ENCODE assay signal across 21 mouse cellular contexts in genomic region chr8:120881634-120882033, GRCm38 (mm10).
DNase-seq lines count a peak whose midpoint lies in the region; ATAC-seq and TF ChIP-seq lines count a peak whose summit lies in the region.
"Had no signal": no experiment of that assay in that cellular context is flagged by ENCODE, and none has a peak within 500 bp of the region (broad histone marks: within the 10 kb centered on the region; RNA-seq: fewer than 3 reads in every experiment).

No protein-coding gene starts in this region.

- peak overlapping the region; percentile 23 for H3K4me3 ChIP-seq in lung, embryonic 14.5 days (ENCODE audit: low read depth, low read length)
- no peak overlapping the region for H3K4me3 ChIP-seq in intestine, embryonic 14.5 days (ENCODE audit: low read depth, low read length)
- H3K4me3 ChIP-seq in stomach, embryonic 14.5 days (ENCODE audit: low read depth, low read length) = no peak overlapping the region
- H3K4me3 ChIP-seq: erythroblast, embryonic 14.5 days; forebrain, embryonic 10.5 days; gastrocnemius, adult 2 months; heart, embryonic 12.5 days; hindbrain, embryonic 10.5 days had no signal

- no peak for TF ChIP-seq CTCF in lung, embryonic 14.5 days (IDR thresholded peaks at IDR 0.05; ENCODE audit: low read depth)
- TF ChIP-seq CTCF in brain, embryonic 14.5 days (IDR thresholded peaks at IDR 0.05; ENCODE audit: borderline replicate concordance, extremely low read depth, insufficient read depth, insufficient read length) = 0 out of 2 replicates have a peak, but pooled peaks have one; percentile 3

- H3K9ac ChIP-seq in lung, embryonic 14.5 days = peak overlapping the region; percentile 27
- H3K9ac ChIP-seq in intestine, embryonic 14.5 days (ENCODE audit: low read length) = no peak overlapping the region
- 0 out of 2 replicates have a peak overlapping the region, but pooled peaks have one; percentile 19 for H3K9ac ChIP-seq in stomach, embryonic 14.5 days (replicated peaks; ENCODE audit: low read depth, low read length)
- H3K9ac ChIP-seq: heart, embryonic 12.5 days; hindbrain, embryonic 14.5 days had no signal

- ATAC-seq in lung, embryonic 14.5 days (ENCODE audit: insufficient read depth) = no peak
- ATAC-seq in intestine, embryonic 14.5 days (replicated peaks; ENCODE audit: low FRiP score, low TSS enrichment, low read depth) = peak; percentile 52; the same call in 1 of the 2 replicates
- no peak for ATAC-seq in stomach, embryonic 14.5 days (ENCODE audit: insufficient number of reproducible peaks, insufficient read depth, low FRiP score, low read depth)
- ATAC-seq in erythroblast, adult 5-6 weeks (replicated peaks; ENCODE audit: low FRiP score, poor library complexity, severe bottlenecking) = no peak
- ATAC-seq: forebrain, embryonic 14.5 days had no signal

- H3K27me3 ChIP-seq in lung, embryonic 14.5 days (ENCODE audit: insufficient read depth, low read length) = peaks cover 47% of the 10 kb centered on the region
- H3K27me3 ChIP-seq in intestine, embryonic 14.5 days (replicated peaks; ENCODE audit: control insufficient read depth, insufficient read depth, low read length) = peaks cover 32% of the 10 kb centered on the region
- peaks cover 3% of the 10 kb centered on the region; the same call in 1 of the 2 replicates for H3K27me3 ChIP-seq in stomach, embryonic 14.5 days (ENCODE audit: control insufficient read depth, insufficient read depth, low read length)

- TF ChIP-seq POLR2A in brain, embryonic 14.5 days (IDR thresholded peaks at IDR 0.05; ENCODE audit: borderline replicate concordance, extremely low read depth, insufficient read depth, insufficient read length, poor library complexity, severe bottlenecking) = no peak

- no peak for DNase-seq in lung, embryonic 14.5 days
- DNase-seq in lung, postnatal 4 days = no peak
- DNase-seq in brain, embryonic 14.5 days (ENCODE audit: low read depth) = no peak
- DNase-seq in intestine, embryonic 14.5 days (ENCODE audit: low spot score) = no peak
- DNase-seq in adrenal gland, postnatal 4 days (ENCODE audit: low spot score in 2 of 2) = no peak
- no peak for DNase-seq in B cell, adult 2 months
- DNase-seq: adrenal gland, adult 8-10 months; adrenal gland, postnatal 36 days; cerebellum, adult 11-12 months; cerebellum, adult 9-10 months; cerebellum, postnatal 25 days; gastrocnemius, adult 2 months; gastrocnemius, postnatal 25 days had no signal

- no peaks in the 10 kb centered on the region for H3K9me3 ChIP-seq in lung, embryonic 14.5 days (ENCODE audit: low read depth, low read length)
- no peaks in the 10 kb centered on the region for H3K9me3 ChIP-seq in intestine, embryonic 14.5 days (ENCODE audit: control insufficient read depth, low read length)
- H3K9me3 ChIP-seq in stomach, embryonic 14.5 days (ENCODE audit: control insufficient read depth, low read depth, low read length) = no peaks in the 10 kb centered on the region
- H3K9me3 ChIP-seq: forebrain, embryonic 10.5 days; heart, embryonic 12.5 days; hindbrain, embryonic 10.5 days had no signal

- peak overlapping the region; percentile 47 for H3K4me2 ChIP-seq in lung, embryonic 14.5 days
- peak overlapping the region; percentile 53; the same call in 1 of the 2 replicates for H3K4me2 ChIP-seq in intestine, embryonic 14.5 days (ENCODE audit: low read length)
- H3K4me2 ChIP-seq in stomach, embryonic 14.5 days (replicated peaks; ENCODE audit: low read depth, low read length) = peak overlapping the region; percentile 22
- H3K4me2 ChIP-seq: heart, embryonic 12.5 days; hindbrain, embryonic 14.5 days had no signal

- H3K27ac ChIP-seq in lung, embryonic 14.5 days (ENCODE audit: low read depth) = peak overlapping the region; percentile 58; the same call in 1 of the 2 replicates
- H3K27ac ChIP-seq in intestine, embryonic 14.5 days (ENCODE audit: low read depth) = peak overlapping the region; percentile 96
- H3K27ac ChIP-seq in stomach, embryonic 14.5 days (ENCODE audit: low read length) = peak overlapping the region; percentile 97
- H3K27ac ChIP-seq: forebrain, embryonic 10.5 days; gastrocnemius, adult 2 months; hindbrain, embryonic 10.5 days; hindbrain, embryonic 14.5 days had no signal

- no peaks in the 10 kb centered on the region for H3K36me3 ChIP-seq in lung, embryonic 14.5 days (ENCODE audit: insufficient read depth)
- H3K36me3 ChIP-seq in intestine, embryonic 14.5 days (ENCODE audit: control insufficient read depth, insufficient read depth, low read length) = no peaks in the 10 kb centered on the region
- no peaks in the 10 kb centered on the region for H3K36me3 ChIP-seq in stomach, embryonic 14.5 days (ENCODE audit: control insufficient read depth, insufficient read depth, low read length)
- H3K36me3 ChIP-seq: forebrain, embryonic 10.5 days; heart, embryonic 12.5 days; hindbrain, embryonic 10.5 days had no signal

- WGBS in lung, embryonic 14.5 days = 51% methylated on average over 10 of the region's 10 CpGs
- 58% methylated on average over 10 of the region's 10 CpGs for WGBS in intestine, embryonic 14.5 days
- WGBS in stomach, embryonic 14.5 days = 49% methylated on average over 10 of the region's 10 CpGs

- peaks cover 7% of the 10 kb centered on the region; the same call in 1 of the 2 replicates for H3K4me1 ChIP-seq in lung, embryonic 14.5 days (ENCODE audit: insufficient read depth)
- peaks cover 22% of the 10 kb centered on the region for H3K4me1 ChIP-seq in intestine, embryonic 14.5 days (replicated peaks; ENCODE audit: control insufficient read depth, insufficient read depth, low read length)
- peaks cover 24% of the 10 kb centered on the region for H3K4me1 ChIP-seq in stomach, embryonic 14.5 days (ENCODE audit: control insufficient read depth, insufficient read depth, low read length)
